Mouse (Mus musculus) liver, embryonic 13.5 days (tissue): ENCODE measurements around the gene Lilra6. TPM values are rescaled to one million over a fixed set of nuclear protein-coding genes. Genes with fewer than 3 reads are reported as not detected.

Source experiments
- polyA plus RNA-seq: library from polyadenylated mRNA; unstranded; fragments of >200 nt; fragmentation: Nextera tagmentation; extraction: Ambion mirVana; gene quantifications from 2 replicates; pipeline ENCODE4 v1.2.1, GENCODE M21; 2015

Gene Lilra6
- polyA plus RNA-seq, 1 experiment from 2014 or later: 0.21 TPM

Other genes with a start within 250 kb of the Lilra6 start
- gene Leng1, start 249.7 kb downstream of the Lilra6 start, polyA plus RNA-seq: 7.2 and 8.6 TPM in 2 replicates
- 7.3 and 7.8 TPM in 2 replicates for gene Tmc4, start 237.9 kb downstream of the Lilra6 start, polyA plus RNA-seq
- gene Tsen34, start 222.6 kb downstream of the Lilra6 start, polyA plus RNA-seq: 41.7 and 43.6 TPM in 2 replicates
- gene Mboat7, start 222.0 kb downstream of the Lilra6 start, polyA plus RNA-seq: 19.8 and 20.0 TPM in 2 replicates
- gene Rps9, start 211.5 kb downstream of the Lilra6 start, polyA plus RNA-seq: 1,306 and 1,329 TPM in 2 replicates
- gene Pirb, start 195.1 kb downstream of the Lilra6 start, polyA plus RNA-seq: 0.84 and 1.3 TPM in 2 replicates
- gene Gm15448, start 89.8 kb downstream of the Lilra6 start, polyA plus RNA-seq: not detected in 2 replicates
- 0.45 and 0.52 TPM in 2 replicates for gene Pira2, start 70.5 kb downstream of the Lilra6 start, polyA plus RNA-seq
- 0.16 and 0.23 TPM in 2 replicates for gene Gm14548, start 17.4 kb downstream of the Lilra6 start, polyA plus RNA-seq
- 1.4 and 1.8 TPM in 2 replicates for gene Lair1, start 147.7 kb upstream of the Lilra6 start, polyA plus RNA-seq
- gene Ttyh1, start 203.9 kb upstream of the Lilra6 start, polyA plus RNA-seq: 0.36 and 0.52 TPM in 2 replicates
- gene Leng8, start 221.5 kb upstream of the Lilra6 start, polyA plus RNA-seq: 16.3 and 22.9 TPM in 2 replicates
- 0.83 and 0.88 TPM in 2 replicates for gene Leng9, start 234.9 kb upstream of the Lilra6 start, polyA plus RNA-seq
- 8.0 and 8.5 TPM in 2 replicates for gene Cdc42ep5, start 249.4 kb upstream of the Lilra6 start, polyA plus RNA-seq